Mouse (Mus musculus) liver, adult 10 weeks (tissue): ENCODE data around the gene Cacnb1. TPM values are rescaled to one million over a fixed set of nuclear protein-coding genes. Genes with fewer than 3 reads are reported as not detected.

ENCODE experiments used
- polyA plus RNA-seq: library from polyadenylated mRNA; stranded (reverse); fragments of 350-450 nt; fragmentation: Illumina TruSeq; extraction: RNeasy Lipid Tissue Mini Kit (QIAGEN cat#74804); gene quantifications from one replicate; pipeline ENCODE4 v1.2.3, GENCODE M21; 2014; ENCODE audit warnings: low read depth, low replicate concordance

The Cacnb1 gene
- not detected for polyA plus RNA-seq

GRCm38 (mm10) chr11:98022555-98023371, at the start of gene Cacnb1:
Gene Cacnb1, minus strand, starts transcription at chr11:98023034.

GRCm38 (mm10) chr11:98052989-98053834, 30.4 kb upstream of the Cacnb1 start, which contains the start of gene Stac2:
Gene Stac2, minus strand, starts transcription at chr11:98053462.

GRCm38 (mm10) chr11:98026570-98027296, 3.9 kb upstream of the Cacnb1 start, which contains the start of gene Rpl19:
Gene Rpl19, plus strand, starts transcription at chr11:98026710.

GRCm38 (mm10) chr11:97995564-97996288, 27.1 kb downstream of the Cacnb1 start, which contains the start of gene Arl5c:
Gene Arl5c, minus strand, starts transcription at chr11:97996181.

GRCm38 (mm10) chr11:97985727-97986677, 36.8 kb downstream of the Cacnb1 start, which contains the start of gene Plxdc1:
Gene Plxdc1, minus strand, starts transcription at chr11:97986444.

Other genes starting within 250 kb of the Cacnb1 start
- gene 1700001P01Rik, start 247.1 kb downstream of the Cacnb1 start, polyA plus RNA-seq: not detected
- 672 TPM for gene Rpl23, start 240.6 kb downstream of the Cacnb1 start, polyA plus RNA-seq
- gene Lasp1, start 224.0 kb downstream of the Cacnb1 start, polyA plus RNA-seq: 30.9 TPM
- 0.77 TPM for gene B230217C12Rik, start 182.3 kb downstream of the Cacnb1 start, polyA plus RNA-seq
- gene Fbxo47, start 138.9 kb downstream of the Cacnb1 start, polyA plus RNA-seq: 0.98 TPM
- not detected for gene Plxdc1, start 36.6 kb downstream of the Cacnb1 start, polyA plus RNA-seq
- not detected for gene Arl5c, start 26.9 kb downstream of the Cacnb1 start, polyA plus RNA-seq
- gene Rpl19, start 3.7 kb upstream of the Cacnb1 start, polyA plus RNA-seq: 93.7 TPM
- not detected for gene Stac2, start 30.4 kb upstream of the Cacnb1 start, polyA plus RNA-seq
- gene Fbxl20, start 127.4 kb upstream of the Cacnb1 start, polyA plus RNA-seq: 11.8 TPM
- gene Med1, start 170.3 kb upstream of the Cacnb1 start, polyA plus RNA-seq: 18.6 TPM
- 11.5 TPM for gene Cdk12, start 180.0 kb upstream of the Cacnb1 start, polyA plus RNA-seq